ENCODE assay signal across 22 mouse cellular contexts in the genomic region with DNA sequence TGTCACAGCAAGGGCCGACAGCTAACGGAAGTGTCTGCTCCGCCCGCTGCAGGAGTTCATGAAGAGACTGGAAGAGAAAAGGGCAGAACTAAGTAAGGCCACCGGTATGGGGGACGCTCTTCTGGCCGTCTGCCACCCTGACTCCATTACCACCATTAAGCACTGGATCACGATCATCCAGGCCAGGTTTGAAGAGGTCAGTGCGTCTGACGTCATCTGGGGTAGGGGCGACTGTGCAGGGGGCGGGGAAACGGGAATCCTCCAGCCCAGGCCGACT.
DNase-seq lines count a peak whose midpoint lies in the region; ATAC-seq and TF ChIP-seq lines count a peak whose summit lies in the region.
"Had no signal": no experiment of that assay in that cellular context is flagged by ENCODE, and none has a peak within 500 bp of the region (broad histone marks: within the 10 kb centered on the region; RNA-seq: fewer than 3 reads in every experiment).

No protein-coding gene starts in this region.

- H3K27me3 ChIP-seq in embryonic facial prominence, embryonic 13.5 days, result no peaks in the 10 kb centered on the region
- H3K27me3 ChIP-seq in embryonic facial prominence, embryonic 10.5 days (replicated peaks; ENCODE audit: low read depth, poor library complexity, severe bottlenecking), result no peaks in the 10 kb centered on the region
- no peaks in the 10 kb centered on the region for H3K27me3 ChIP-seq in intestine, embryonic 15.5 days (replicated peaks)
- no peaks in the 10 kb centered on the region for H3K27me3 ChIP-seq in intestine, postnatal 0 days (replicated peaks; ENCODE audit: control insufficient read depth, insufficient read depth, low read length)
- no peaks in the 10 kb centered on the region for H3K27me3 ChIP-seq in lung, embryonic 15.5 days
- H3K27me3 ChIP-seq in stomach, embryonic 16.5 days (ENCODE audit: control insufficient read depth, insufficient read depth, low read length), result no peaks in the 10 kb centered on the region
- H3K27me3 ChIP-seq in liver, embryonic 12.5 days (replicated peaks), result no peaks in the 10 kb centered on the region
- H3K27me3 ChIP-seq: limb, embryonic 12.5 days; liver, embryonic 15.5 days; neural tube, embryonic 15.5 days had no signal

- ATAC-seq in embryonic facial prominence, embryonic 13.5 days (ENCODE audit: insufficient number of reproducible peaks, insufficient read depth, low FRiP score, low TSS enrichment, low read depth), result no peak
- no peak for ATAC-seq in intestine, embryonic 15.5 days
- ATAC-seq in intestine, postnatal 0 days, result no peak
- peak; percentile 36; the same call in 1 of the 2 replicates for ATAC-seq in lung, embryonic 15.5 days (ENCODE audit: borderline replicate concordance, extremely low read depth, low FRiP score, low TSS enrichment)
- ATAC-seq in stomach, embryonic 16.5 days (ENCODE audit: insufficient read depth, low FRiP score), result peak; percentile 20; the same call in 1 of the 2 replicates
- no peak for ATAC-seq in liver, embryonic 12.5 days
- ATAC-seq: CD4-positive, CD25-positive, alpha-beta regulatory T cell, adult 4 months had no signal

- peaks cover 8% of the 10 kb centered on the region; the same call in 1 of the 2 replicates for H3K4me1 ChIP-seq in embryonic facial prominence, embryonic 13.5 days
- H3K4me1 ChIP-seq in embryonic facial prominence, embryonic 10.5 days, result no peaks in the 10 kb centered on the region
- 0 out of 2 replicates have a peak, but pooled peaks cover 3% of the 10 kb centered on the region for H3K4me1 ChIP-seq in intestine, embryonic 15.5 days (replicated peaks)
- H3K4me1 ChIP-seq in intestine, postnatal 0 days (replicated peaks; ENCODE audit: control insufficient read depth, insufficient read depth, low read length), result no peaks in the 10 kb centered on the region
- peaks cover 14% of the 10 kb centered on the region for H3K4me1 ChIP-seq in lung, embryonic 15.5 days
- peaks cover 3% of the 10 kb centered on the region; the same call in 1 of the 2 replicates for H3K4me1 ChIP-seq in stomach, embryonic 16.5 days (ENCODE audit: control insufficient read depth, insufficient read depth, low read length)
- peaks cover 25% of the 10 kb centered on the region; the same call in 1 of the 2 replicates for H3K4me1 ChIP-seq in liver, embryonic 12.5 days
- H3K4me1 ChIP-seq: limb, embryonic 12.5 days; neural tube, embryonic 15.5 days had no signal

- 75% methylated on average over 14 of the region's 14 CpGs for WGBS in embryonic facial prominence, embryonic 13.5 days
- WGBS in embryonic facial prominence, embryonic 10.5 days, result 92% methylated on average over 14 of the region's 14 CpGs
- 79% methylated on average over 14 of the region's 14 CpGs for WGBS in intestine, embryonic 15.5 days
- 80% methylated on average over 14 of the region's 14 CpGs for WGBS in intestine, postnatal 0 days
- WGBS in lung, embryonic 15.5 days, result 57% methylated on average over 14 of the region's 14 CpGs
- 77% methylated on average over 14 of the region's 14 CpGs for WGBS in stomach, embryonic 16.5 days
- 82% methylated on average over 14 of the region's 14 CpGs for WGBS in liver, embryonic 12.5 days (ENCODE audit: insufficient replicate concordance)

- peak overlapping the region; percentile 12; the same call in 1 of the 2 replicates for H3K27ac ChIP-seq in embryonic facial prominence, embryonic 13.5 days
- H3K27ac ChIP-seq in embryonic facial prominence, embryonic 10.5 days (replicated peaks), result no peak overlapping the region
- 0 out of 2 replicates have a peak overlapping the region, but pooled peaks have one; percentile 2 for H3K27ac ChIP-seq in intestine, embryonic 15.5 days
- no peak overlapping the region for H3K27ac ChIP-seq in intestine, postnatal 0 days (ENCODE audit: low read depth, low read length)
- H3K27ac ChIP-seq in lung, embryonic 15.5 days, result 0 out of 2 replicates have a peak overlapping the region, but pooled peaks have one; percentile 20
- H3K27ac ChIP-seq in stomach, embryonic 16.5 days (ENCODE audit: low read length), result 0 out of 2 replicates have a peak overlapping the region, but pooled peaks have one; percentile 34
- no peak overlapping the region for H3K27ac ChIP-seq in liver, embryonic 12.5 days
- H3K27ac ChIP-seq: hindbrain, embryonic 14.5 days; limb, embryonic 12.5 days; liver, embryonic 15.5 days; neural tube, embryonic 15.5 days had no signal

- no peaks in the 10 kb centered on the region for H3K9me3 ChIP-seq in embryonic facial prominence, embryonic 13.5 days
- H3K9me3 ChIP-seq in embryonic facial prominence, embryonic 10.5 days, result no peaks in the 10 kb centered on the region
- H3K9me3 ChIP-seq in intestine, embryonic 15.5 days, result no peaks in the 10 kb centered on the region
- H3K9me3 ChIP-seq in intestine, postnatal 0 days (ENCODE audit: control insufficient read depth), result no peaks in the 10 kb centered on the region
- H3K9me3 ChIP-seq in lung, embryonic 15.5 days, result no peaks in the 10 kb centered on the region
- no peaks in the 10 kb centered on the region for H3K9me3 ChIP-seq in stomach, embryonic 16.5 days (replicated peaks; ENCODE audit: control insufficient read depth, low read length)
- 0 out of 2 replicates have a peak, but pooled peaks cover 6% of the 10 kb centered on the region for H3K9me3 ChIP-seq in liver, embryonic 12.5 days (replicated peaks)
- H3K9me3 ChIP-seq: limb, embryonic 12.5 days; liver, embryonic 15.5 days; neural tube, embryonic 15.5 days had no signal

- no peak overlapping the region for H3K4me2 ChIP-seq in embryonic facial prominence, embryonic 13.5 days
- H3K4me2 ChIP-seq in intestine, embryonic 15.5 days (replicated peaks), result no peak overlapping the region
- no peak overlapping the region for H3K4me2 ChIP-seq in intestine, postnatal 0 days (replicated peaks; ENCODE audit: low read depth)
- H3K4me2 ChIP-seq in lung, embryonic 15.5 days, result no peak overlapping the region
- H3K4me2 ChIP-seq in stomach, embryonic 16.5 days (ENCODE audit: low read depth, low read length), result no peak overlapping the region
- H3K4me2 ChIP-seq in liver, embryonic 12.5 days, result no peak overlapping the region
- H3K4me2 ChIP-seq: hindbrain, embryonic 14.5 days; limb, embryonic 12.5 days; liver, embryonic 15.5 days; neural tube, embryonic 15.5 days had no signal

- TF ChIP-seq CTCF in intestine, postnatal 0 days (IDR thresholded peaks at IDR 0.05; ENCODE audit: low read depth), result no peak

- no peak for DNase-seq in embryonic facial prominence, embryonic 10.5 days (ENCODE audit: low spot score)
- no peak for DNase-seq in lung, postnatal 4 days
- DNase-seq: cerebellum, adult 11 months; cerebellum, postnatal 36 days; gastrocnemius, postnatal 14 days; heart, postnatal 14 days; kidney, adult 8-10 months; midbrain, embryonic 14.5 days; right cerebral cortex, postnatal 25 days; thymus, postnatal 4 days had no signal

- peaks cover 69% of the 10 kb centered on the region for H3K36me3 ChIP-seq in embryonic facial prominence, embryonic 13.5 days
- peaks cover 86% of the 10 kb centered on the region for H3K36me3 ChIP-seq in embryonic facial prominence, embryonic 10.5 days (replicated peaks)
- peaks cover 6% of the 10 kb centered on the region; the same call in 1 of the 2 replicates for H3K36me3 ChIP-seq in intestine, embryonic 15.5 days
- peaks cover 72% of the 10 kb centered on the region for H3K36me3 ChIP-seq in intestine, postnatal 0 days (ENCODE audit: control insufficient read depth, insufficient read depth)
- peaks cover 7% of the 10 kb centered on the region for H3K36me3 ChIP-seq in lung, embryonic 15.5 days
- H3K36me3 ChIP-seq in stomach, embryonic 16.5 days (ENCODE audit: control insufficient read depth, insufficient read depth, low read length), result peaks cover 18% of the 10 kb centered on the region
- H3K36me3 ChIP-seq in liver, embryonic 12.5 days, result peaks cover 32% of the 10 kb centered on the region

- H3K4me3 ChIP-seq in embryonic facial prominence, embryonic 13.5 days, result no peak overlapping the region
- H3K4me3 ChIP-seq in embryonic facial prominence, embryonic 10.5 days, result no peak overlapping the region
- no peak overlapping the region for H3K4me3 ChIP-seq in intestine, embryonic 15.5 days (replicated peaks)
- no peak overlapping the region for H3K4me3 ChIP-seq in intestine, postnatal 0 days (ENCODE audit: low read depth, low read length)
- no peak overlapping the region for H3K4me3 ChIP-seq in lung, embryonic 15.5 days
- no peak overlapping the region for H3K4me3 ChIP-seq in stomach, embryonic 16.5 days (replicated peaks; ENCODE audit: low read length)
- H3K4me3 ChIP-seq in liver, embryonic 12.5 days, result no peak overlapping the region
- H3K4me3 ChIP-seq: limb, embryonic 12.5 days; liver, embryonic 15.5 days; myocyte; neural tube, embryonic 15.5 days had no signal

- no peak overlapping the region for H3K9ac ChIP-seq in embryonic facial prominence, embryonic 13.5 days
- no peak overlapping the region for H3K9ac ChIP-seq in intestine, embryonic 15.5 days
- H3K9ac ChIP-seq in intestine, postnatal 0 days (ENCODE audit: low read depth, low read length), result no peak overlapping the region
- no peak overlapping the region for H3K9ac ChIP-seq in lung, embryonic 15.5 days
- H3K9ac ChIP-seq in stomach, embryonic 16.5 days (ENCODE audit: low read length), result no peak overlapping the region
- no peak overlapping the region for H3K9ac ChIP-seq in liver, embryonic 12.5 days
- H3K9ac ChIP-seq: hindbrain, embryonic 14.5 days; limb, embryonic 12.5 days; liver, embryonic 15.5 days; neural tube, embryonic 15.5 days had no signal

Comparison
In these comparisons a context has a peak if more than half of its experiments do, and no peak if none do; other contexts are left out.
1. H3K27ac ChIP-seq: peak in embryonic facial prominence, embryonic 13.5 days (single experiment), intestine, embryonic 15.5 days (single experiment), lung, embryonic 15.5 days (single experiment) and stomach, embryonic 16.5 days (single experiment); none in embryonic facial prominence, embryonic 10.5 days (single experiment), intestine, postnatal 0 days (single experiment) and liver, embryonic 12.5 days (single experiment).
2. ATAC-seq: peak in lung, embryonic 15.5 days (single experiment) and stomach, embryonic 16.5 days (single experiment); none in embryonic facial prominence, embryonic 13.5 days (single experiment), intestine, embryonic 15.5 days (single experiment), intestine, postnatal 0 days (single experiment) and liver, embryonic 12.5 days (single experiment).